Mouse (Mus musculus) forebrain, embryonic 12.5 days (tissue): ENCODE measurements around the gene Tdrd9. TPM values are rescaled to one million over a fixed set of nuclear protein-coding genes. Genes with fewer than 3 reads are reported as not detected.
"Not testable (repeated sequence)": the region's sequence is repeated elsewhere in the genome, so short reads cannot be mapped to it uniquely, and the experiment has no call there.

Experiments
- ATAC-seq: fragments of 200-750 bp; cut with Nextera tagmentation; 2 replicates; pipeline ENCODE4 v1.8.0; 2017; ENCODE audit warnings: moderate TSS enrichment; ENCODE audit not compliant: low FRiP score
- H3K27ac ChIP-seq: fragments of 300-500 bp; sonication (generic); 2 replicates; pipeline ENCODE4 v1.5.1; 2016; ENCODE audit warnings: mild to moderate bottlenecking
- H3K27me3 ChIP-seq: fragments of 300-500 bp; sonication (generic); 2 replicates; pipeline ENCODE4 v1.6.1; 2016; ENCODE audit warnings: mild to moderate bottlenecking
- H3K36me3 ChIP-seq: fragments of 300-500 bp; sonication (generic); replicated peaks from 2 replicates; pipeline ENCODE4 v1.6.1; 2016; ENCODE audit warnings: mild to moderate bottlenecking
- H3K4me1 ChIP-seq: fragments of 300-500 bp; sonication (generic); 2 replicates; pipeline ENCODE4 v1.6.1; 2016
- H3K4me2 ChIP-seq: fragments of 300-500 bp; sonication (generic); 2 replicates; pipeline ENCODE4 v1.6.1; 2016; ENCODE audit warnings: mild to moderate bottlenecking, moderate library complexity
- H3K4me3 ChIP-seq: fragments of 300-500 bp; sonication (generic); replicated peaks from 2 replicates; pipeline ENCODE4 v1.5.1; 2016; ENCODE audit warnings: mild to moderate bottlenecking
- H3K9ac ChIP-seq: fragments of 300-500 bp; sonication (generic); 2 replicates; pipeline ENCODE4 v1.6.1; 2016; ENCODE audit warnings: mild to moderate bottlenecking
- H3K9me3 ChIP-seq: fragments of 300-500 bp; sonication (generic); 2 replicates; pipeline ENCODE4 v1.6.1; 2016
- WGBS: fragments of 180-500 bp; shearing (Covaris S2); methylation state at CpG from one replicate; pipeline ENCODE4 v1.1.7; 2016; 5-methylcytosine and 5-hydroxymethylcytosine counted together
- polyA plus RNA-seq: library from polyadenylated mRNA; unstranded; fragments of >200 nt; fragmentation: Nextera tagmentation; extraction: Ambion mirVana; gene quantifications from 2 replicates; pipeline ENCODE4 v1.2.1, GENCODE M21; 2016

Gene Tdrd9
- polyA plus RNA-seq, 1 experiment from 2014 or later = 1.2 TPM

GRCm38 (mm10) chr12:111944065-111944987 lies 27.0 kb upstream of the Tdrd9 start:
- not testable (repeated sequence) for H3K27me3 ChIP-seq, H3K27ac ChIP-seq, H3K36me3 ChIP-seq, H3K9ac ChIP-seq, H3K4me1 ChIP-seq, H3K4me3 ChIP-seq, H3K4me2 ChIP-seq, H3K9me3 ChIP-seq
- WGBS = 71% methylated on average over 17 of the region's 20 CpGs
- ATAC-seq = peak; percentile 33; the same call in 1 of the 2 replicates

- ATAC-seq = no peak
- H3K27ac ChIP-seq = 0 out of 2 replicates have a peak overlapping the region, but pooled peaks have one; percentile 32
- H3K36me3 ChIP-seq = no peaks in the 10 kb centered on the region
- H3K27me3 ChIP-seq = no peaks in the 10 kb centered on the region
- WGBS = 71% methylated on average over 8 of the region's 8 CpGs
- H3K4me3 ChIP-seq = no peak overlapping the region
- peaks cover 7% of the 10 kb centered on the region for H3K4me1 ChIP-seq
- H3K9me3 ChIP-seq = no peaks in the 10 kb centered on the region
- H3K4me2 ChIP-seq = no peak overlapping the region
- H3K9ac ChIP-seq = no peak overlapping the region
Observed at GRCm38 (mm10) chr12:111945115-111945514, 26.2 kb upstream of the Tdrd9 start.

- 63% methylated on average over 11 of the region's 15 CpGs for WGBS
- not testable (repeated sequence) for H3K36me3 ChIP-seq, H3K4me3 ChIP-seq, H3K27ac ChIP-seq, H3K9me3 ChIP-seq, H3K4me1 ChIP-seq, H3K9ac ChIP-seq, H3K4me2 ChIP-seq, H3K27me3 ChIP-seq
- ATAC-seq = peak; percentile 64
Observed at GRCm38 (mm10) chr12:111945765-111946655, 25.3 kb upstream of the Tdrd9 start.

- no peak overlapping the region for H3K9ac ChIP-seq
- H3K27ac ChIP-seq = no peak overlapping the region
- no peaks in the 10 kb centered on the region for H3K9me3 ChIP-seq
- no peak overlapping the region for H3K4me3 ChIP-seq
- 54% methylated on average over 2 of the region's 2 CpGs for WGBS
- no peaks in the 10 kb centered on the region for H3K36me3 ChIP-seq
- H3K4me2 ChIP-seq = no peak overlapping the region
- H3K4me1 ChIP-seq = peaks cover 7% of the 10 kb centered on the region
- no peak for ATAC-seq
- no peaks in the 10 kb centered on the region for H3K27me3 ChIP-seq
Observed at GRCm38 (mm10) chr12:111946716-111947115, 24.6 kb upstream of the Tdrd9 start.

GRCm38 (mm10) chr12:111950486-111950885 lies 20.9 kb upstream of the Tdrd9 start:
- Histone ChIP-seq H3K27me3 (no peaks in the 10 kb centered on the region), H3K4me3 (no peak overlapping the region), H3K4me1 (0 out of 2 replicates have a peak, but pooled peaks cover under 1% of the 10 kb centered on the region), H3K27ac (no peak overlapping the region), H3K4me2 (no peak overlapping the region), H3K9me3 (no peaks in the 10 kb centered on the region), H3K36me3 (no peaks in the 10 kb centered on the region), H3K9ac (no peak overlapping the region)
- no peak for ATAC-seq
- 78% methylated on average over 5 of the region's 5 CpGs for WGBS

GRCm38 (mm10) chr12:111951701-111952100 lies 19.7 kb upstream of the Tdrd9 start:
- Histone ChIP-seq H3K27ac (no peak overlapping the region), H3K9me3 (no peaks in the 10 kb centered on the region), H3K27me3 (no peaks in the 10 kb centered on the region), H3K36me3 (no peaks in the 10 kb centered on the region), H3K9ac (no peak overlapping the region), H3K4me1 (no peaks in the 10 kb centered on the region), H3K4me2 (no peak overlapping the region), H3K4me3 (no peak overlapping the region)
- WGBS = 50% methylated on average over 5 of the region's 5 CpGs
- ATAC-seq = no peak

- Histone ChIP-seq H3K27ac (no peak overlapping the region), H3K27me3 (no peaks in the 10 kb centered on the region), H3K4me1 (no peaks in the 10 kb centered on the region), H3K4me2 (no peak overlapping the region), H3K4me3 (no peak overlapping the region), H3K9me3 (peaks cover 7% of the 10 kb centered on the region; the same call in 1 of the 2 replicates), H3K36me3 (peaks cover 21% of the 10 kb centered on the region), H3K9ac (no peak overlapping the region)
- WGBS = 83% methylated on average over 5 of the region's 5 CpGs
- ATAC-seq = no peak
Observed at GRCm38 (mm10) chr12:111956173-111956572, 15.2 kb upstream of the Tdrd9 start.

GRCm38 (mm10) chr12:111958101-111958865 lies 13.1 kb upstream of the Tdrd9 start:
- no peak overlapping the region for H3K4me2 ChIP-seq
- WGBS = 47% methylated on average over 9 of the region's 9 CpGs
- peak; percentile 68; the same call in 1 of the 2 replicates for ATAC-seq
- H3K4me1 ChIP-seq = no peaks in the 10 kb centered on the region
- no peak overlapping the region for H3K4me3 ChIP-seq
- H3K9ac ChIP-seq = no peak overlapping the region
- H3K27ac ChIP-seq = 0 out of 2 replicates have a peak overlapping the region, but pooled peaks have one; percentile 59
- H3K36me3 ChIP-seq = peaks cover 39% of the 10 kb centered on the region
- H3K9me3 ChIP-seq = peaks cover 7% of the 10 kb centered on the region; the same call in 1 of the 2 replicates
- H3K27me3 ChIP-seq = no peaks in the 10 kb centered on the region

GRCm38 (mm10) chr12:111963339-111963738 lies 8.0 kb upstream of the Tdrd9 start:
- Histone ChIP-seq H3K9me3 (peaks cover 7% of the 10 kb centered on the region; the same call in 1 of the 2 replicates), H3K36me3 (peaks cover 42% of the 10 kb centered on the region), H3K27me3 (no peaks in the 10 kb centered on the region), H3K4me2 (no peak overlapping the region), H3K4me1 (peaks cover 17% of the 10 kb centered on the region), H3K9ac (no peak overlapping the region), H3K27ac (no peak overlapping the region), H3K4me3 (no peak overlapping the region)
- WGBS = 94% methylated on average over 5 of the region's 5 CpGs
- no peak for ATAC-seq

GRCm38 (mm10) chr12:111966683-111967173 lies 4.6 kb upstream of the Tdrd9 start, which contains the start of gene Atp5mpl:
Atp5mpl (minus strand) TSS chr12:111966977.
- peak; percentile 91 for ATAC-seq
- WGBS = under 1% methylated on average over 37 of the region's 37 CpGs

GRCm38 (mm10) chr12:111970085-111970484 lies 1.3 kb upstream of the Tdrd9 start:
- Histone ChIP-seq H3K4me3 (no peak overlapping the region), H3K4me1 (peaks cover 17% of the 10 kb centered on the region), H3K9me3 (no peaks in the 10 kb centered on the region), H3K27ac (no peak overlapping the region), H3K27me3 (no peaks in the 10 kb centered on the region), H3K4me2 (no peak overlapping the region), H3K9ac (no peak overlapping the region), H3K36me3 (no peaks in the 10 kb centered on the region)
- ATAC-seq = no peak
- WGBS = 85% methylated on average over 4 of the region's 4 CpGs

More at GRCm38 (mm10) chr12:111966683-111967173, 4.6 kb upstream of the Tdrd9 start, which contains the start of gene Atp5mpl:
- Histone ChIP-seq H3K9me3 (no peaks in the 10 kb centered on the region), H3K36me3 (peaks cover 16% of the 10 kb centered on the region), H3K4me2 (peak within 1 kb of the TSS; percentile 83), H3K27ac (peak within 1 kb of the TSS; percentile 47; the same call in 1 of the 2 replicates), H3K4me3 (peak within 1 kb of the TSS; percentile 91), H3K4me1 (peaks cover 17% of the 10 kb centered on the region), H3K9ac (peak within 1 kb of the TSS; percentile 95), H3K27me3 (no peaks in the 10 kb centered on the region)
